Mouse (Mus musculus) forebrain, embryonic 11.5 days (tissue): ENCODE measurements around the gene Myo5c. TPM values are rescaled to one million over a fixed set of nuclear protein-coding genes. Genes with fewer than 3 reads are reported as not detected.

Experiments used
- ATAC-seq: fragments of 200-750 bp; cut with Nextera tagmentation; replicated peaks from 2 replicates; pipeline ENCODE4 v1.8.0; 2017; ENCODE audit warnings: moderate TSS enrichment; ENCODE audit not compliant: low FRiP score
- DNase-seq: peaks from one replicate; pipeline ENCODE4 v3.0.0-alpha.2; 2017; ENCODE audit warnings: low spot score
- H3K27ac ChIP-seq: fragments of 300-500 bp; sonication (generic); 2 replicates; pipeline ENCODE4 v1.5.1; 2014; ENCODE audit warnings: low read depth, low read length
- H3K27me3 ChIP-seq: fragments of 300-500 bp; sonication (generic); 2 replicates; pipeline ENCODE4 v1.6.1; 2014; ENCODE audit warnings: mild to moderate bottlenecking, low read length, mixed read lengths; ENCODE audit not compliant: control insufficient read depth, insufficient read depth
- H3K36me3 ChIP-seq: fragments of 300-500 bp; sonication (generic); 2 replicates; pipeline ENCODE4 v1.6.1; 2014; ENCODE audit warnings: mild to moderate bottlenecking, low read length, moderate library complexity, mixed read lengths; ENCODE audit not compliant: control insufficient read depth, insufficient read depth
- H3K4me1 ChIP-seq: fragments of 300-500 bp; sonication (generic); replicated peaks from 2 replicates; pipeline ENCODE4 v1.6.1; 2014; ENCODE audit warnings: low read length, mixed read lengths; ENCODE audit not compliant: control insufficient read depth, insufficient read depth
- H3K4me2 ChIP-seq: fragments of 300-500 bp; sonication (generic); 2 replicates; pipeline ENCODE4 v1.6.1; 2014; ENCODE audit warnings: low read depth, mild to moderate bottlenecking, low read length, moderate library complexity, mixed read lengths; ENCODE audit not compliant: severe bottlenecking
- H3K4me3 ChIP-seq: fragments of 300-500 bp; sonication (generic); 2 replicates; pipeline ENCODE4 v1.5.1; 2014; ENCODE audit warnings: low read depth, low read length
- H3K9ac ChIP-seq: fragments of 300-500 bp; sonication (generic); 2 replicates; pipeline ENCODE4 v1.6.1; 2014; ENCODE audit warnings: low read length
- H3K9me3 ChIP-seq: fragments of 300-500 bp; sonication (generic); 2 replicates; pipeline ENCODE4 v1.6.1; 2016; ENCODE audit warnings: low read length, mixed read lengths; ENCODE audit not compliant: control insufficient read depth
- WGBS: fragments of 180-500 bp; shearing (Covaris S2); extraction: QIAGEN DNeasy Blood & Tissue Kit; methylation state at CpG from one replicate; pipeline ENCODE4 v1.1.7; 2014; 5-methylcytosine and 5-hydroxymethylcytosine counted together
- polyA plus RNA-seq: library from polyadenylated mRNA; unstranded; fragments of >200 nt; fragmentation: Nextera tagmentation; extraction: Ambion mirVana; gene quantifications from 2 replicates; pipeline ENCODE4 v1.2.1, GENCODE M21; 2014

Gene Myo5c
- polyA plus RNA-seq, 1 experiment from 2014 or later, result 0.72 TPM

DNA sequence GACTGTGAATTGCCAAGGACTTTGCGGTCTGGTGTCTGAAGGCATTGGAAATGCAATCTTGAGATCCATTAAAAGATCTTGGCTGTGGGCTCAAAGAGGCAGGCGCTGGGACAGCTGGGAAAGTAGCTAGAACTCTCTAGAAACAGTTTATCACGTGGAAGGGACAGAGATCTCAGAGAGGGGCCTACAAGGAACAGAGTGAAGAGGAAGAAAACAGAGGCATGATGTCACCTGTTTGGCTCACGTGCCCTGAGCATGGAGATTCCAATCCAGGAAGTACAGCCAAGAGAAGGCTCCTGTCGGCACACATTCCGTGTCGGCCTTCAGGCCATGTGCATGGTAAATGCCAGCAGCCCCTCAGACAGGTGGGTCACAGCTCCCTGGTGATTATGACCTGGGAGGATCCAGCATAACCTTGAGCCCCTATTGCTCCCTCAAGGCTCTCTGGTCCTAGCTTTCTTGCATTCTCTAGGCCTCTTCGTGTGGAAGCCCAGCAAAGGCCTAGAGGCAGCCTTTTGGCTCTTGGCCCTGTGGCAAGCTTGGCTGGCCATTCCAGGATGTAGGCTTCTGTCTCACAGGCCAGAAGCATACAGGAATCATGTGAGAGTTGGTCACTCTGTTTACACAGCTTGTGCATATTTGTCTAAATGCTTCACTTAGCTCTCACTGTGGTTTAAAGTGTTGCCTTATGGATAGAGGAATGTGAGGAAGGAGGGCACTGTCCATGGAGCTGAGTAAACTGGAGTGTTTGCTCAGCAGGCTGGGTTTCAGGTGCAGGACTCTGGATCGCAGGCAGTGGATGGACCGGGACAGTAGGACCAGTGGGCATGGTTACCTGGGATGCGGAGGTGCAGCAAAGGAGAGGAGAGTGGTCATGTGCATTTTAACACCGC lies 4.8 kb downstream of the Myo5c start:
- ATAC-seq, result no peak
- WGBS, result 84% methylated on average over 12 of the region's 12 CpGs
- Histone ChIP-seq H3K4me3 (no peak overlapping the region), H3K36me3 (no peaks in the 10 kb centered on the region), H3K9me3 (no peaks in the 10 kb centered on the region), H3K4me2 (no peak overlapping the region), H3K4me1 (0 out of 2 replicates have a peak, but pooled peaks cover 2% of the 10 kb centered on the region), H3K27me3 (peaks cover 14% of the 10 kb centered on the region), H3K27ac (no peak overlapping the region), H3K9ac (no peak overlapping the region)
- DNase-seq, result peak; percentile 43

DNA sequence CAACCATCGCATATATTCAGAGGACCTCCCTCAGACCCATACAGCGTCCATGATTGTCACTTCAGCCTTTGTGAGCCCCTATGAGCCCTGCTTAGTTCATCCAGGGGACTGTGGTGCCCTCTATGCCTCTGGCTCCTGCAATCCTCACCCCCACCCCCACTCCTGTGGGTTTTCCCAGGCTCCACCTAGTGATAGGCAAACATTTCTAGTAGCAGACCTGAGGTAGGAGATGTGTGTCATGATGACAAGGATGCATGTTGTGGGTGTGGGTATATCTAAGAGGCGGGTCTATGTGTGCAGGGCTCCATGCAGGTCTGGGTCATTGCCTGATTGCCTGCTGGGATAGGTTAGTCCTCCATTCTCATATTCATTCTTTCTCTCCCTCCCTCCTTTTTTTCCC lies 6.4 kb downstream of the Myo5c start:
- H3K4me1 ChIP-seq, result no peaks in the 10 kb centered on the region
- no peak for DNase-seq
- H3K9ac ChIP-seq, result no peak overlapping the region
- H3K4me3 ChIP-seq, result no peak overlapping the region
- no peaks in the 10 kb centered on the region for H3K9me3 ChIP-seq
- no peak overlapping the region for H3K4me2 ChIP-seq
- 86% methylated on average over 3 of the region's 3 CpGs for WGBS
- H3K27ac ChIP-seq, result no peak overlapping the region
- no peaks in the 10 kb centered on the region for H3K36me3 ChIP-seq
- no peaks in the 10 kb centered on the region; the same call in 1 of the 2 replicates for H3K27me3 ChIP-seq
- no peak for ATAC-seq

DNA sequence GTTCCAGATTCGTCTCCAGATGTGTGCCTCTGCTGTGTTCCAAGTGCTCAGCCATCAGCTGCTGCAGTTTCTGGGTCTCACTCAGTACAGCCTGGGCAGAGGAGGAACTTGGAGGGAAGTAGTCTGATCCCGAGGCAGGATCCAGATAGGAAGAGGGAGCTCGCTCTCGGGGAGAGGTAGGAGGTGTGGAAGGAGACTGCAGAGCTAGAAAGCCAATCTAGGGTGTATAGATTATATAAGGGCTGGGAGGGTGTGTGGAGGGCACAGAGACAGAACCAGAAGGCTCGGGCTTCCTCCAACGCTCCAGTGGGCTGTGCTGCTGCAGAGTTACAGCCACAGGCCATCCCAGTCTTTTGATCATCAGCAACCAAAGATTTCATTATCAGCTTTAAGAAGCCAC lies 11.2 kb downstream of the Myo5c start:
- WGBS, result 83% methylated on average over 6 of the region's 6 CpGs
- no peak overlapping the region for H3K4me2 ChIP-seq
- H3K27me3 ChIP-seq, result no peaks in the 10 kb centered on the region
- no peak overlapping the region for H3K27ac ChIP-seq
- no peaks in the 10 kb centered on the region for H3K36me3 ChIP-seq
- H3K9ac ChIP-seq, result no peak overlapping the region
- no peak for ATAC-seq
- no peaks in the 10 kb centered on the region; the same call in 1 of the 2 replicates for H3K4me1 ChIP-seq
- no peaks in the 10 kb centered on the region for H3K9me3 ChIP-seq
- H3K4me3 ChIP-seq, result no peak overlapping the region
- no peak for DNase-seq

DNA sequence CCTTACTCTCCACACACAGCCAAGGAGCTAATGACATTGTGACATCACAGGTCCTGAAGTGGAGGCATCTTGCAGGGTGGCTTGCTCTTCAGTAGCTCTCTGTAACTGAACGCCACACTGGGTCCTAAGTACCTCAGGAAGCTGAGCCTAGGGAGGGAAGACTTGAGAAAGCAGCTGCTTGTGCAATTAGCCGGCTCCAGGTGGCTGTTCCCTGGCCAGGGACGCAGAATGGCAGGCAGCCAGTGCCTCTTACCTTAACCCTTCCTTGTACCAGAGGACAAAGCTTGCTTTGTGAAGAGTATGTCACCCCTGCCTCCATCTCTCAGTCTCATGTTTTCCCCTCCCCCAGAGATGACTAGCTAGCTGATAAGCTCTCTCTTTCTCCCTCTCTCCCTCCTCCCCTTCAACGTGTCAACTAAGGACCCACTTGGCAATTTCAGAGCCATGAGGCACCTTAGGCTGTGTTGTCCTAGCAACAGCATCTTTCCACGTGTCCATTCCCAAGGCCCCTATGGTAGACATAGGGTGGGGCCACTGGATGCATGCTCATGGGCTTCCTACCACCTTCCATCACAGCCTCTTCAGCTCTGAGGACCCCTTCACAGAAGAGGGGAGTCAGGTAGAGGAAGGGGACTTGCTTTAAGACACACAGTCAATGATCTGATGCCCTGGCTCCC lies 12.0 kb downstream of the Myo5c start:
- Histone ChIP-seq H3K36me3 (no peaks in the 10 kb centered on the region), H3K4me3 (no peak overlapping the region), H3K27ac (no peak overlapping the region), H3K9ac (no peak overlapping the region), H3K4me2 (no peak overlapping the region), H3K9me3 (no peaks in the 10 kb centered on the region), H3K4me1 (no peaks in the 10 kb centered on the region; the same call in 1 of the 2 replicates), H3K27me3 (no peaks in the 10 kb centered on the region)
- WGBS, result 33% methylated on average over 5 of the region's 5 CpGs
- ATAC-seq (peak; percentile 49; the same call in 1 of the 2 replicates), DNase-seq (no peak)

DNA sequence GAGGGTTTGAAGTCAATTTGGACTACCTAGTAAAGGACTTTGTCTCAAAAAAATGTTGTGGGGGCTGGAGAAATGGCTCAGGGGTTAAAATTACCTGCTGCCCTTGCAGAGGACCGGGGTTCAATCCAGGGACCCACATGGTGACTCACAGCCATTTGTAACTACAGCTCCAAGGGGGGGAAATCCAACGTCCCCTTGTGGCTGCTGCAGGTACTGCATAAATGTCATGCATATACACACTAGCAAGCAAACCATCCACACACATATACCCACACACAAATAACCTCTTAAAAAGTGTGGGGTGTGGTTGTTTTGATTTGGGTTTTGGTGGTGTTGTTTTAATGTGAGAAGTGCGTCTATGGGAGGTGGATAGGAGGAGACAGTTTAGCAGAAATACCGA lies 12.7 kb downstream of the Myo5c start:
- H3K27me3 ChIP-seq, result no peaks in the 10 kb centered on the region
- DNase-seq (no peak), ATAC-seq (no peak)
- 76% methylated on average over 4 of the region's 4 CpGs for WGBS
- no peaks in the 10 kb centered on the region; the same call in 1 of the 2 replicates for H3K4me1 ChIP-seq
- no peak overlapping the region for H3K4me2 ChIP-seq
- no peak overlapping the region for H3K27ac ChIP-seq
- no peak overlapping the region for H3K4me3 ChIP-seq
- no peak overlapping the region for H3K9ac ChIP-seq
- no peaks in the 10 kb centered on the region for H3K36me3 ChIP-seq
- no peaks in the 10 kb centered on the region for H3K9me3 ChIP-seq

DNA sequence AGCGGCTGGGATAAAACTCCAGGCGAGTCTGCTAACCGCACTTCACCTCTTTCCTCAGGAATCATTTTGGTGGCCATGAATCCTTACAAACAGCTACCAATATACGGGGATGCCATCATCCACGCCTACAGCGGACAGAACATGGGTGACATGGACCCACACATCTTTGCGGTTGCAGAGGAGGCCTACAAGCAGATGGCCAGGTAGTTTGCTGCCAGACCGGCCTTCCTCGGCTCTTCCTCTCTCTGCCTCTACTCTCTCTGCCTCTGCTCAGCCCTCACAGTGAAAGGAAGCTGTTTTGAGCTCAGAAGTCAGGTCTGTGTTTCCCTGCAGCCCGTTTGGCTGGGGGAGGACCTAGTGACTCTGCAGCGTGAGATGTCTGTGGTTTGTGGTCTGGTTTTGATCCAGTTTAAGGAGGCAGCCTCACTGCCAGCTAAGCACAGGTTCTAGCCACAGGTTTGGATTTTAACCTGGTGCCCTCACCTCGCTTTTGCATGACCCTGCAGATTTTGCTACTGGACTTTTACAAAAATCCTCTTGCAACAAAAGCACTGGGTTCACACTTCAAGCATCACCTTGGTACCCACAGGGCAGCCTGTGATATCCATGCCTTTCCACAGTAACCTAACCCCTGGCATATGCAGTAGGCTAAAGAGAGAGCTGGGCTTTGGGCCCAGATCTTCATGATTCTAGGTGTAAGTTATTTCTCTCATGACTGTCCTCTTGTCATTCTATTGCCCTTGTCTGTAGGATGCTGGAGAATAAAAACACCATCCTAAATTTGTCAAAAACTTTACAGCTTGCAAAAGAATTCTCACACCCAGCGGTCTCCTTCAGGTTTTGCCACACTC lies 14.5 kb downstream of the Myo5c start:
- Histone ChIP-seq H3K4me1 (no peaks in the 10 kb centered on the region; the same call in 1 of the 2 replicates), H3K27me3 (no peaks in the 10 kb centered on the region), H3K36me3 (no peaks in the 10 kb centered on the region), H3K9ac (no peak overlapping the region), H3K4me3 (no peak overlapping the region), H3K4me2 (no peak overlapping the region), H3K9me3 (no peaks in the 10 kb centered on the region), H3K27ac (no peak overlapping the region)
- WGBS, result 90% methylated on average over 13 of the region's 13 CpGs
- DNase-seq (no peak), ATAC-seq (no peak)

DNA sequence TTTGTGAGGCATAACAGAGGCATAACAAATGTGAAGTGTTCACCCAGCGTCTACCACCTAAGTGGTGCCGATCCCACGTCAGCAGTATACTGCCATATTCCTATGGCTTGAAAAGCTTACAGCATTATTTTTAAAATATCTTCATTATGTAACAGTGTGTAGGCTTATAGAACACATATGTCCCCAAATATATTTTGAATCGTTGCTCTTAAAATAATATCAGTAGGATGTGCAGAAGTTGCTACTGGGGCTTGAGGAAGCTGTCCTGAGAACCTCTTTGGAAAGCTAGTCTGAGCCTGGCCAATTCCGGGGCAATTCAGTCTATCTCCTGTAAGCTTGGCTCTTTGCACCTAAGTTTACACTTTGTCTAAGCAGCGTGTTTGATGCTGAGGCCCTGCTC lies 16.1 kb downstream of the Myo5c start:
- 93% methylated on average over 6 of the region's 6 CpGs for WGBS
- no peak overlapping the region for H3K9ac ChIP-seq
- H3K9me3 ChIP-seq, result no peaks in the 10 kb centered on the region
- no peaks in the 10 kb centered on the region for H3K36me3 ChIP-seq
- ATAC-seq, result no peak
- no peak overlapping the region for H3K27ac ChIP-seq
- no peak overlapping the region for H3K4me3 ChIP-seq
- no peaks in the 10 kb centered on the region for H3K27me3 ChIP-seq
- H3K4me2 ChIP-seq, result no peak overlapping the region
- no peaks in the 10 kb centered on the region; the same call in 1 of the 2 replicates for H3K4me1 ChIP-seq
- DNase-seq, result no peak

DNA sequence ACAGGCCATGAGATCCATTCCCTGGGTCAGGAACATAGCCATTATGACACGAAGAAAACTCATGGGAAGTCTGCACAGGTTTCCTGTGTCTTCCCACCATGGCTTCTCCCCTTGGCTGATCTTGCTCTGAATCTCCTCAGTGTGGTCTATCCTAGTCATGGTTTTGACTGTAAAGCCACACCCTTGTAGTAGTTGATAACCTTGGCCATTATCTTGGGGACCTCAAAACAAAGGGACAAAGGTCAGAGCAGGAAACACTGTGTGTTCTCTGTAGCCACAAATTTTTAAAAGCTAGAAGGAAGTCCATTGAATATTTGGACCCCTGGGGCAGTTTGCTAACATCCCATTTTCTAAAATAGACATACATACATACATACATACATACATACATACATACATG lies 16.5 kb downstream of the Myo5c start:
- Histone ChIP-seq H3K36me3 (no peaks in the 10 kb centered on the region), H3K4me2 (no peak overlapping the region), H3K9me3 (no peaks in the 10 kb centered on the region), H3K4me1 (no peaks in the 10 kb centered on the region; the same call in 1 of the 2 replicates), H3K4me3 (no peak overlapping the region), H3K9ac (no peak overlapping the region), H3K27me3 (no peaks in the 10 kb centered on the region), H3K27ac (no peak overlapping the region; the same call in 1 of the 2 replicates)
- WGBS, result 81% methylated on average over 1 of the region's 1 CpGs
- ATAC-seq (no peak), DNase-seq (no peak)
